Mouse (Mus musculus) brain, embryonic 14.5 days (tissue): ENCODE results near the gene Cenps.

Experiments used
- CTCF ChIP-seq: fragments of 200-500 bp; IDR thresholded peaks from 2 replicates; pipeline ENCODE4 v1.5.1; 2012; ENCODE audit warnings: inconsistent platforms, mild to moderate bottlenecking, moderate library complexity, borderline replicate concordance; ENCODE audit not compliant: insufficient read depth, insufficient read length; ENCODE audit errors: extremely low read depth
- POLR2A ChIP-seq: fragments of 200-500 bp; IDR thresholded peaks from 2 replicates; pipeline ENCODE4 v1.6.1; 2012; ENCODE audit warnings: mild to moderate bottlenecking, inconsistent platforms, borderline replicate concordance; ENCODE audit not compliant: poor library complexity, insufficient read depth, insufficient read length, severe bottlenecking; ENCODE audit errors: extremely low read depth

DNA sequence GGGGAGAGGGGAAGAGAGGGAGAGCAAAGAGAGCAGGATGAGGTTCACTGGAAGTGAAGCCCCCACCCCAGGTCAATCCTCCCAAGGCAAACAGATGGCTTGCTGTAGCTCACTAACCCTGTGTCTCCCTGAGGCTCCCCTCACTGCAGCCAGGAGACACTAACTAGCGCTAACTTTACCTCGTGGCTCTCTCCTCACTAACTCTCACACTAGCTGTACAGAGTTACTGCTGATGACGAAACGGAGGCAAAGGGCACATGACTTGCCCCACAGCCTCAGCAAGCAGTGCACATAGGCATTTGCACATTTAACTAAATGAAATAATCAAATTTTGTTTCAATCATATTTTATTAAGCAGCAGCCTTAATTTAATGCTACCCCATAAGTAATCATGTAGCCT lies 59.2 kb downstream of the Cenps start:
- TF ChIP-seq CTCF, result no peak
- TF ChIP-seq POLR2A, result no peak
